Mouse (Mus musculus): ENCODE data around the gene Adamts20.

Adamts20 gene

DNA sequence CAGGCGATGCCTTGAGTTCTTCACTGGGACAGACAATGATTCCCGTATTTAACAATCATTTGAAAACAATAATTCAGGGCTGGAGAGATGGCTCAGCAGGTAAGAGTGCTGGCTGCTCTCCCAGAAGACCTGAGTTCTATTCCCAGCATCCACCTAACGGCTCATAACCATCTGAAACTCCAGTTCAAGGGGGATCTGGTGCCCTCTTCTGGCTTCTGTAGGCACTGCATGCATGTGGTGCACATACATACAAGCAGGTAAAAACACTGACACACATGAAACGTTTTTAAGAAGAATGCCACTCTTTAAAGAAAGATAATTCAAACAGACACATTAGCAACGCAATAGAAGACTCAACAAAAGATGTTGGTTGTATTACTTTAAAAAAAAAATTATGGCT is 120.9 kb downstream of the Adamts20 start:
- DNase-seq (ENCODE audit: extremely low spot score, low spot score) = no peak

GRCm38 (mm10) chr15:94342365-94342764 is 122.9 kb downstream of the Adamts20 start:
- peak; percentile 63 for DNase-seq (ENCODE audit: extremely low spot score, low spot score)

DNA sequence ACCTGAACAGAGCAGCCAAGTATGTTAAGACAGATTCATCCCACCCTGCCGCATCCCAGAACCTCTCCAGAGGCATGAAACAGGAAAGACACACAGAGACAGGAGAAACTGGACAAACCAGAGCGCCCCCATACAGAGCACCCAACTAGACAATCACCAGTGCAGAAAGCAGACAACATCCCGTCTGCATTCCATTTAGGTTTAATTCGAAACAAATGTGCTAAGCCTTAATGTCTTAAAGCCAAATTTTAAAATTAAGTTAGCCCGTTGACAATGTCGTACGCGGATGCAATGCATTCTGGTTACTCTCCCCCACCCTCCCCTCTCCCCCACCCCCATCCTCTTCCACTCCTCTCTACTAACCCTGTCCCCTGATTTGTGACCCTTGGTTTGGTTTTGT is 126.2 kb downstream of the Adamts20 start:
- no peak for DNase-seq (ENCODE audit: extremely low spot score, low spot score)

DNA sequence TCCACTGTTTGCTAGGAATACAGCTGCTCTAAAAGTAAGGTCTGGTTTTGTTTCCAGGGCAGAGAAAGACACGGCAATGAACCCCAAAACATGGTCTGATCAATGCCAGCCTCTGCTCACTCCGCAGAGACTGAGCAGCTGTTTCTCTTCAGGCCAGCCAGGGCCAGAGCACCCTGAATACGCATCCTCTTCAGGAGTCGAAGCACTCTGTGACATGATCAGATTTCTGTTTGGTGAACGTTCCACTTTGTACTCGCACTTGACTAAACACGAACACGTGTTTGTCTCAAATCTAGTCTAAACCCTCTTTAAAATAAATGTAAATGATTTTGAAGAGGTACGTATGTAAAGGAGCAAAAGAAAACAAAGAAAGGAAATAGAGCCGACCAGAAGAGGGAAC is 130.6 kb downstream of the Adamts20 start:
- no peak for DNase-seq (ENCODE audit: extremely low spot score, low spot score)

DNA sequence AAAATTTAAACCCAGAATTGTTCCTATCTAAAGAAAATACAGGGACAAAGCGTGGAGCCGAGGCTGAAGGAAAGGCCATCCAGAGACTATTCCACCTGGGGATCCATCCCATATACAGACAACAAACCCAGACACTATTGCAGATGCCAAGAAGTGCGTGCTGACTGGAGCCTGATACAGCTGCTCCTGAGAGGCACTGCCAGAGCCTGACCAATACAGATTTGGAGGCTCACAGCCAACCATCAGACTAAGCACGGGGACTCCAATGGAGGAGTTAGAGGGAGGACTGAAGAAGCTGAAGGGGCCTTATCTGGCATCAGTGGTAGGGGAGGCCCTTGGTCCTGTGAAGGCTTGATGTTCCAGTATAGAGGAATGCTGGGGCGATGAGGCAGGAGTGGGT is 138.6 kb downstream of the Adamts20 start:
- no peak for DNase-seq (ENCODE audit: extremely low spot score, low spot score)

- DNase-seq (ENCODE audit: extremely low spot score, low spot score) = no peak
Measured at GRCm38 (mm10) chr15:94325509-94326181, 139.6 kb downstream of the Adamts20 start.

DNA sequence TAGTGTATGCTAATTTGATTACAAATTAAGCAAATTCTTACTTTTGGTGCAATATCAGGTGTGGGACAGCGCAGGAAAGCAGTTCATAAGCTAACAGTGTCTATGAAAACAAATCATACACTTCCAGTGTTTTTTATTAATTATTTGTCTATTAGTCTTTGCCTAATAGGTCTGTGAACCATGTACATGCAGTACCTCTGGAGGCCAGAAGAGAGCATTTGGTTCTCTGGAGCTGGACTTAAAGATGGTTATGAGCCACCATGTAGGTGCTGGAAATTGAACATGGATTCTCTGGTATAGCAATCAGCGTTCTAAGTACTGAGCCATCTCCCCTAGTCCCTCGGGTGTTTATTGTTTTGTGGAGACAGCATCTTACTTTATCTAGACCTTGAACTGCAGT is 149.0 kb downstream of the Adamts20 start:
- no peak for DNase-seq (ENCODE audit: extremely low spot score, low spot score)

- no peak for DNase-seq (ENCODE audit: extremely low spot score, low spot score)
Measured at GRCm38 (mm10) chr15:94309689-94310088, 155.5 kb downstream of the Adamts20 start.

GRCm38 (mm10) chr15:94307888-94308287 is 157.3 kb downstream of the Adamts20 start:
- DNase-seq (ENCODE audit: extremely low spot score, low spot score) = no peak

- DNase-seq (ENCODE audit: extremely low spot score, low spot score) = no peak
Measured at GRCm38 (mm10) chr15:94303151-94303550, 162.1 kb downstream of the Adamts20 start.

GRCm38 (mm10) chr15:94294084-94294483 is 171.1 kb downstream of the Adamts20 start:
- peak; percentile 8 for DNase-seq (ENCODE audit: extremely low spot score, low spot score)

GRCm38 (mm10) chr15:94288015-94288414 is 177.2 kb downstream of the Adamts20 start:
- peak; percentile 1 for DNase-seq (ENCODE audit: extremely low spot score, low spot score)

DNA sequence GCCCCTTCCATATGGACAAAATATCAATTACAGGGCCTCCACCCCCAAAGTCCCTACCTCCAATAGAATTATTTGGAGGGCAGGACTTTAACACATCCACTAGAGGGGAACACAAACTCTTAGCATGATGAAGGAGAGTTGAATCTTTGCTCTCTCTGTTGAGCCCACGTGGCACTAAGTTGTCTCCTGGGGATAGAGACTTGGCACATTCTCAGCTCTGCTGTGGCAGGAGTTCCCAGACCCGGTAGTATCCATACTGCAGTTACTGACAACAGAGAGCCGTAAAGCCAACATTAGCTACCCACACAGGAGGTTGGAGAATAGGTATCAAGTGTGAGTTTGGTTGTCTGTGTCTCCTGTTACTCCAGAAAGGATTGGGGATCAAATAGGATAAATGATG is 177.7 kb downstream of the Adamts20 start:
- DNase-seq (ENCODE audit: extremely low spot score, low spot score) = peak; percentile 4

- DNase-seq (ENCODE audit: extremely low spot score, low spot score) = no peak
Measured at GRCm38 (mm10) chr15:94276418-94276817, 188.8 kb downstream of the Adamts20 start.

- DNase-seq (ENCODE audit: extremely low spot score, low spot score) = peak; percentile 86
Measured at GRCm38 (mm10) chr15:94265630-94266029, 199.6 kb downstream of the Adamts20 start.

DNA sequence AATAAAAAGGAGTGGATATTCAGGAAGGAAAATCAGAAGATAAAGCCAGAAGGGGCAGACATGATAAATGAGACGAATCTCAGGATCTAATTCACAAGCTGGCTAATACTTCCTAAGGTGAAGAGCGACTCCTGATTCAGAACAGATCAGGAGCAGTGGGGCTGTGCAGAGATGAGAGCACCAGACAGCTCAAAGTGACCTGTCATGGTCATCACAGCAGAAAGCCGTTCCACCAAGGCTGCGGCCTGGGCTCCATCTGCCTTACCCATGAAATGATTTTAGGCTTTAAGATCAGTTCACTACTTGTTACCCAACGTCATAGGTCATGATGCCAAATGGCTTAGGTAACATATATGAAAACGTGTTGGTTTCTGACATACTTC is 200.7 kb downstream of the Adamts20 start:
- no peak for DNase-seq (ENCODE audit: extremely low spot score, low spot score)

- DNase-seq (ENCODE audit: extremely low spot score, low spot score) = no peak
Measured at GRCm38 (mm10) chr15:94263866-94264496, 201.2 kb downstream of the Adamts20 start.

- DNase-seq (ENCODE audit: extremely low spot score, low spot score) = no peak
Measured at GRCm38 (mm10) chr15:94263241-94263640, 202.0 kb downstream of the Adamts20 start.

DNA sequence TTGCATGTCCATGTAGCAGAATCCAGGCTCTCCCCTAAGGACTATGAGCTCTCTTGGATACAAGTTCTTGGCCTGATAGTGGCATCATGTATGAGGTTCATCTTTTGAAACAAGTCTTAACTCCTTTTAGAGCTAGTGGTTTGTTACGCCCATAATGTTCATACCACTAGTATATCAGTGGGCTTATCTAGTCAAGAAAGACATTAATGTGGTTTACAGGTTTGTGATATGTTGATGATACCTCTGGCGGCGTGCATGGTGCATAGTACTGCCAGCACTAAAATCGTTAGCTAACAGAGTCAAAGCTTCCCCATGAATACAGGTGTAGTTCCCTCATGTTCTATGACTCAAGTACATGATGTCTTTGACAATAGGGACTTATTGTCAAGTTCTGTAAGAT is 205.7 kb downstream of the Adamts20 start:
- no peak for DNase-seq (ENCODE audit: extremely low spot score, low spot score)

DNA sequence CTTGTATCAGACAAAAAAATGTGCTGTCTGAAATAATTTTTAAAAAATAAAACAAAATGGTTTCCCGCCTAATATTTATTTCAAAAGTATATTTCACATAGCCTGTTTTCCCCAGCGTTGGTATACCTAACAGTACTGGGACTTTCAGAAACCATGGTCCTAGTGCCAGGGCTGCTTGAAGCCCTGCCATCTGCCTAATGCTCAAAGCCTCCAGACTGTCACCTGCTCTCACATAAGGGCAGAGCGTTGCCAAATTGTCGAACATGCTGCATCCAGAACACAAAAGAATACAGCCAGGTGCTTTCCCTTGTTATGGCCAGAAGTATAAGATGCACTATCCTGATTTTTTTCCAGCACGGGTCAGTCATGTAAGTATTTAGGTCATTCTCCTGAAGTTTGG is 209.7 kb downstream of the Adamts20 start:
- DNase-seq (ENCODE audit: extremely low spot score, low spot score) = no peak

GRCm38 (mm10) chr15:94254861-94255516 is 210.2 kb downstream of the Adamts20 start:
- DNase-seq (ENCODE audit: extremely low spot score, low spot score) = no peak

DNA sequence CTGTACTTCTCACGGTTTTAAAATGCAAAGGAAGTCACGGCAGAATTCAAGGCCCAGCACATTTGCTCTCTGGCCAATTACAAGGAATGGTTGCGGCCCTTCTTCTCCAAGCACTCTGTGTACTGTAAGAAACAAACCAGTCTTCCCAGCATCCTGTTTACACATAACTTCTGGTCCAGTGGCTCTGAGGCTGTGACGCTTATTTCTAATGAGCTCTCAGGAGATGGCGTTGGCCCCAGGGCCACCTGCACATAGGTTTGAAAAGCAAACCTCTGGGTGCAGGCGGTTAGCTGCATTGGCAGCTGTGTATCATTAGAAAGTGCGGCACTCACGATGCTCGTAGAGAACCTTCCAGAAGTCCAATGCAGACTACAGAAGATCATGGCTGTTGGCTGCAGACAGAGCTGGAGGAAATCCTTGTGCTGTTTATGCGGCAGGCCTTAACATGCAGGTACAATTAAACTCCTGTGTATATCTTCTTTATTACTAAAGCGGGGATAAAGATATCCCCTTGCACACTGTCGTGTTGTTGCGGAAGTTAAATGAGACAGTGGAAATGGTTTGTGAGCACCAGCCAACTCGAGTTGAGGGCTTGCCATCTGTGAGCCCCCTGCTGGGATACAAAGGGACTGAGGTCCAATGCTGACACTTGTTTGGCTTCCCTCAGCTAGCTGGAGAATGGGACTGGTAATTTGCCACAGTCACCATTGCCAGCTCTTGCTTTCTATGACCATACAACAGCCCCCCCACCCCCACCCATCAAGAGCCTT is 210.9 kb downstream of the Adamts20 start:
- DNase-seq (ENCODE audit: extremely low spot score, low spot score) = no peak

Measured in neural tube, embryonic 10.5 days (tissue).